Mouse (Mus musculus): ENCODE data around the gene Ptgis.

The Ptgis gene

DNA sequence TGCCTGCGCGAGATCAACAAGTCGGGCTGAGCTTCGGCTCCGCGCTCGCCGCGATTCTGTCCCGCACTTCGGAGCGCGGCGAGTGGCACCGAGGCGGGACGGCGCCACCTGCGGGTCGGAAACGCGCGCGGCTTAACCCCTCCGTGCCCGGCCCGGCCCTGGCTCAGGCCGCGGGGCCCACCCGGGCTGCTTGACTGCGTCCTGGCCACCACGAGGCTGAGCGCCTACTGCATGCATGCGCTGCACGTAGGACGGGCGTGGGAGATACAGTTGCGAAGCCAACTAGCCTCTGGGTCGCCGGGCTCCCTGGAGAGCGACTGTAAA, 50.4 kb downstream of the Ptgis start, which contains the start of gene Kcnb1:
TSS of gene Kcnb1 (minus strand) at position 80 of the 324 bp plus-strand sequence.
- peak; percentile 78 for DNase-seq (ENCODE audit: low spot score)

DNA sequence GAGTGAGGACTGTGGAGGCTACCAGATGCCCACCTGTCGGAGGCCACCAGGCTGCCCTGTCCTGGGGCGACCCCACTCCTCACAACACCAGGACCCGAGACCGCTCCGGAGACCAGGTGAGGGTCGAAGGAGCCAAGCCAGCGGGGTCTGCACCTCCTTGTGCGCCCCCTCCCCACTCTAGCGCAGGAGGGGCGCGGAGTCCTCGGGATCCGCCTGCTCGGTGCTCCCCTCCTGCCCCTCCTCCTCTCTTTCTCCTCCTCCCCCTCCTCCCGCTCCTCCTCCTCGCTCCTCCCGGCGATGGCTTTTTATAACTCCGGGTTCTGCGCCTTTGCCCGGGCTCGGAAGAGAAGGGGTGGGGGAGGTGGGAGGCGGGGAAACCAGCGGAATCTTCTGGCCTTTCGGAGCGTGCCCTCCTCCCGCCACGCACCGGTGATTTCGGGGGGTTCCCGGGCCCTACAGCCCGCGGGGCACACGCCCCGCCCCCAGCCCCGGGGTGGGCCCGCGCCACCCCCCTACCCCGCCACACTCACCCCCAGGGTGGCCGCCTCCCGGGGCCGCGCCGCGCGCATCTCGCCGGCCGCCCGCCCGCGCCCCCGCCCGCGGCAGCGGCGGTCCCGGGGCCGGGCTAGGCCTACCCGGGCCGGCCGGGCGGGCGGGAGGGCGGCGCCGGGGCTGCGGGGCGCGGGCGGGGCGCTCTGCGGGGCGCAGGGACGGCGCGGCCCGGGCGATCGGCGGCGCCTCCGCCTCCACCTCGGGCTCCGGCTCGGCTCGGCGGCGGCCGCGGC, 50.9 kb downstream of the Ptgis start:
- peak; percentile 47 for DNase-seq (ENCODE audit: low spot score)

DNA sequence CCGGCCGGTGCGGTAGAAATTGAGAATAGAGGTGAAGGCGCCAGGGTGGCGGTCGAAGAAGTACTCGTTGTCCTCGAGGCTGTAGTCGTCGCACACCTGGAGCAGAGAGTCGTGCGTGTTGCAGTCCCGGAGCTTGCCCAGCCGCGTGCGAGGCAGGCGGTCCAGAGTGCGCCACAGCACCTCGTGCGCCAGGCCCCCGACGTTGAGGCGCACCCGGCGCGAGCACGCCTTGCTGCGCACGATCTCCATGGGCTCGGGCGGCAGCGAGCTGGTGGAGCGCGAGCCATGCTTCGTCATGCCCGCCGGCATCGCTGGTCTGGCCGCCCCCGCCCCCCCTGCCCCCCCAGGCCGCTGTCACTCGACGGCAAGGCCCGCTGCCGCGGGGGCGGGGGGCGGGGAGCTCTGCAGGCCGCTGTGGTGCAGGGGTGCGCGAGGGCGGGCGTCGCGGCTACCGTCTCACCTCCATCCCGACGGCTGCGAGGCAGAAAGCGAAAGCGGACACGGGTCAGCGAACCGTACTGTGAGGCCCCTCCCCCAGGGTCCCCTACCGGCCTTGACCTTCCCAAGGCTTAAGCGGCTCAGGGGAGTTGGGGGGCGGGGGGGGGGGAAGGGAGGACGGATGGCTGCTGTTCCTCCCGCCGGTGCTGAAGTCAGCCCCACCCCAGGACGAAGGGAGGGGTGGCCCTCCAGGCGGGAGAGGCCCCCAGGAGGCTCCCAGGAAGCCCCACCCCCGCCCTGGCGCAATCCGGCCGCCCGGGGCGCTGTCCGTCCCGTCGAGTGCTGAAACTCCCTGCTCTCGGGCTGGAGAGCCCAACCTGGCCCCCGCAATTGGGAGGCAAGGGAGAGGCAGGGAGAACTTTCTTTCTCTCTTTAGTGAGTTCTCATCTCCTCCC, 51.8 kb downstream of the Ptgis start:
- DNase-seq (ENCODE audit: low spot score) = peak; percentile 36

DNA sequence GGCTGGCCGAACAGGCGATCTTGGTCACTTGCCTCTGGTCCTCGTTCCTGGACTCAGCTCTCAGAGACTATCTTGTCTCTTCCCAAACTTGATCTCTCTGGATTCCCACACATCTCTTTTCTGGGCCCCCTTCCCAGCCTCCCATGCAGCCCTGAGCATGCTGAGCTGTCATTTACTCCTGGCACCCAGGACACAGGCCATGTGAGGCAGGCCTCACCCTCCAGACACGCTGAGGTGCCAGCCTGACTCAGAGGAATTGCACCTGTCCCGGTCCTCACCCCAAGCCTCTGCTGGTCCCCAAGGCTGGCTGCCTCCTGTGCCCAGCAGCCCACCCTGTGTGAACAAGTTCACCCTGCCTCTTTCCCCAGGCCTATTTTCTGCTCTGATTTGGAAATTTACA, 53.3 kb downstream of the Ptgis start:
- DNase-seq (ENCODE audit: low spot score) = no peak

GRCm38 (mm10) chr2:167186544-167186943, 53.9 kb downstream of the Ptgis start:
- no peak for DNase-seq (ENCODE audit: low spot score)

DNA sequence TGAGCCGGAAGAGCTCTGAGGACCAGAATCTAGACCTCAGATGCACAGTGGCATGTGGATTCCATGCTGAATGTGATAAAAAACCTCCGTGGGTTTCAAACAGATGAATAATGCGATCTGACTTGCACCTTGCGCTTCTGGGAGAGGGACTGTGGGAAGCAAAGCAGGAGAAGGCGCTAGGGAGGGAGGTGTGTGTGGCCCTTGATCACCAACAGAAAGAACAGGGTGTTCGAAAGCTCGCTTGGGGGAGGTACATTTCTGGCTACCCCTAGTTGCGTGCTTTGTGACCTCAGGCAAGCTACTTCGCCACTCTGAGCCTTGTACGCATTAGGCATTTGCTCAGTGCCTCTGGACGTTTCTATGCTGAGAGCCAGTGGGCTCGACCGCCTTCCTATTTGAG, 54.4 kb downstream of the Ptgis start:
- DNase-seq (ENCODE audit: low spot score) = no peak

DNA sequence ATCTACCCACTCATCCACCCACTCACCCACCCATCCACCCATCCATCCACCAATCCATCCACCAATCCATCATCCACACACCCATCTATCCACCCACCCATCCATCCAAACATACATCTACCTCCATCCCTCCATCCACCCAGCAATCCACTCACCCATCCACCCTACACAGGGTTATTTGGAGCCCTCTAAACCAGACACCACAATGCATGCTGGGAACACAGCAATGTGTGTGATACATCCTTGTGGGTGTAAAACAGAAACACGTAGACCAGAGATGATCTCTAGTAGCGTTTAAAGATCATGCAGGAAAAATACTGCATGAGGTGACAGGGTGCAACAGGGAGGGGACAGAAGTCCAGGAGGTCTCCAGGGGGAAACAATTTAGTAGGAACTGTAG, 55.0 kb downstream of the Ptgis start:
- DNase-seq (ENCODE audit: low spot score) = no peak

DNA sequence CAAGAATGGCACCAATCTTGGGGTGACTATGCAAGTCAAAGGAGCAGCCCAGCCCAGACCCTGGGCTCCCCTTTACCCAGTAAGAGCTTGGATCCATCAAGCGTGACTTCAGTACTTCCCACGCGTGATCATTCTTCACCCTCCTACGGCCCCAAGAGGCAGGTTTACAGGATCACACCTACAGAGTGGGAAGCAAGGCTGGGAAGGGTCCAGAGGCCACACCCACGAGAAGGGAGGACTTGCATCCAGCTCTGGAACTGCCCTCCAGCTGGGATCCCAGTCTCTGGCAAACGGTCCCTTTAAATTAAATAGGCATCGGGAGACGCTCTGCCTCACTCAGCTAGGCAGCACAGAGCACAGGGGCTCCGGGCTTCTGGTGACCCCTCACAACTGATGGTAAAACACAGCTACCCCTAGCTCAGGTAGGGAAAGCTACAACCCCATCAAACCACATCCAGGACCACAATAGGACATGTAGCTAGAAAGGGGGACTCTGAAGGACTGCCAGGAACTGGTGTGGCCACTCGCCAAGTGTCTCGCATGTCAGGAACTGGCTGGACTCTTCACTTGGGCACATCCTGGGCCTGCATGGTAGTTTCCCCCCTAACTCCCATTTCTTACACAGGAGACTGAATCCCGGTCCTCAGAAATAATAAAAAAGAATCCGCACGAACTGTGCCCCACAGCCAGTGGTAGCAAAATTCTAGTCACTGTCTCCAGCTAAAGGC, 58.6 kb downstream of the Ptgis start:
- DNase-seq (ENCODE audit: low spot score) = no peak

- DNase-seq (ENCODE audit: low spot score) = no peak
Observed at GRCm38 (mm10) chr2:167181096-167181495, 59.3 kb downstream of the Ptgis start.

GRCm38 (mm10) chr2:167179301-167179700, 61.1 kb downstream of the Ptgis start:
- no peak for DNase-seq (ENCODE audit: low spot score)

DNA sequence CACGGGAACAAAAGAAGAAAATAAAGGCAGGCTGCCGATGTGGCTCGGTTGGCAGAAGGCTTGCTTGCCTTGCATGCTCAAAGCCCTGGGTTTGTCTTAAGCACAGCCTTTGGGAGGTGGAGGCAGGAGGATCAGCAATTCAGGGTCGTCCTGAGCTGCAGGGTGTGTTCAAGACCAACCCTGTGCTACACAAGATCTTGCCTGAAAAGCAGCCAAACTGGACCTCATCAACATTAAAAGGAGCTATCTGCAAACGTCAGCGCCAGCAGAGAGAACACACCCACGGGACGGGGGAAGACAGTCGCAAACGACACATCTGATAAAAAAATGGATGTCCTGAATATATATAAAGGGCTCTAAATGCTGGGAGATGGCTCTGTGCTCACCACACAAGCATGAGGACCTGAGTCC, 63.2 kb downstream of the Ptgis start:
- peak; percentile 23 for DNase-seq (ENCODE audit: low spot score)

GRCm38 (mm10) chr2:167175284-167175683, 65.1 kb downstream of the Ptgis start:
- DNase-seq (ENCODE audit: low spot score) = no peak

DNA sequence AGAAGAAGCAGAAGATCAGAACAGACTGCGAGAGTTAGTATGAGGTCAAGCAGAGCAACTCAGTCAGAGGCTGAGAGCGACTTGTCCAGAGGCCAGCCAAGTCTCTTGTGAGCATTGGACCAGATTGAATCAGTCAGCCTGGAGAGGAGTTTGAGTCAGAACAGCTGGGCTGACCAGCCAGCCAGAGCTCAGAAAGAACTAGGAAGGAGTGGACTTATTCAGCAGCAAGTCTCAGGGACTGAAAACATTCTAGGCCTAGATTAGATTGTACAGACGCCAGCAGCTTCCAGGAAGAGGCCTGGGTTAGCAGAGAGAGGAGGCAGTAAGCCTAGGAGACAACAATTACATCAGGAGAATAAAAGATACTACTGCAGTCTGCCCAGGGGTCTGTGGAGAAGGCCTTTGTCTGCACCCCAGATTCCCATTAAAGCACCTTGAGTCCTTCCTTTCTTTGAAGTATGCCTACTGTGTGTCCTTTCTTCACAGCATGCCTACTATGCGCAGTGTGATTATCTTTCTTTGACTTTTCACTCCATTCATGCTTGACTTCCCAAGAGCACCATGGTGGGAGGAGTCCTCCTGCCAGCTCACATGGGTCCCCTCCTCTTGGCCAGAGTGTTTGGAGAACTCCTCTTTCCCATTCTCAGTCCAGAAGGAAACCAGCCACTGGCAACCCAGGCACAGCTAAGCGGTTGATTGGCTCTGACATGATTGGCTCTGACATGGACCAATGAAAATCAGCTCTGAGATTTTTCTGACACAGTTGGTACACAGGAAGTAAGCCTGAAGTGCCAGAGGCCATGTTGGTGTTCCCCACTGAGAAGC, 67.1 kb downstream of the Ptgis start:
- DNase-seq (ENCODE audit: low spot score) = no peak

- no peak for DNase-seq (ENCODE audit: low spot score)
Observed at GRCm38 (mm10) chr2:167167515-167168212, 72.7 kb downstream of the Ptgis start.

DNA sequence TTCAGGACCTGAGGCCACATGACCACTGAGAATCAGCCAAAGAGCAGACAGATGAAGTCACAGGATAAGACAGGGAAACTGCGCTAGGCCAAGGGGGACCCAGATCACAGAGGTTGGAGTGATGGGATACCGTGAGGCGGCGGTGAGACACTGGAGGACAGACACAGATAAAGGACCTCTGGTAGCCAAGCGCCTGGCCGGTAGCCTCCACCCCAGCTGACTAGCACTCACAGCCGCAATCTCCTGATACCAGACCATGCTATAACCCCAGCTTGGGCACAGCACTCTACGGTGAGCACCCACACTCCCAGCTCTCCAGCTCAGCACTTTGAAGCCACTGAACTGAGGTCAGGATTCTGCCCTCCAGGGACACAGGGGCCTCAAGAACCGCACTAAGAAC, 76.8 kb downstream of the Ptgis start:
- DNase-seq (ENCODE audit: low spot score) = no peak

GRCm38 (mm10) chr2:167163134-167163533, 77.3 kb downstream of the Ptgis start:
- DNase-seq (ENCODE audit: low spot score) = no peak

- no peak for DNase-seq (ENCODE audit: low spot score)
Observed at GRCm38 (mm10) chr2:167162516-167163021, 77.8 kb downstream of the Ptgis start.

DNA sequence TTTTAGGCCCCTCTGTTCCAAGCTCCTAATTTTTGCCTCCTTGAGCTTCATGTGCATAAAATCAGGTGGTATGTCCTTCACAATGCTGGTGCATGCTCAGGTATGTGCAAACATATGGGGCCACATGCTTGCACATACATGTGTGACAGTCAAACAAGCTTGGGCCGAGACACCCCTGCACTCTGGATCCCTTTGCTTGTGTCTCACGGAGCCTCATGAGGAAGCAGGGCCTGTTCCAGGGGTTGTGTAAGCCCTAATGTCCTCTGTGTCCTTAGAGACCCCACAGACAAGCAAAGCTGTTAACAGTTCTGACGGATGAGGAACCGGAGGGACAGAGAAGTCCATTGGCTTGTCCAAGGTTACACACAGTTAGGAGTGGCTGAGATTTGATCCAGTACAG, 80.7 kb downstream of the Ptgis start:
- no peak for DNase-seq (ENCODE audit: low spot score)

DNA sequence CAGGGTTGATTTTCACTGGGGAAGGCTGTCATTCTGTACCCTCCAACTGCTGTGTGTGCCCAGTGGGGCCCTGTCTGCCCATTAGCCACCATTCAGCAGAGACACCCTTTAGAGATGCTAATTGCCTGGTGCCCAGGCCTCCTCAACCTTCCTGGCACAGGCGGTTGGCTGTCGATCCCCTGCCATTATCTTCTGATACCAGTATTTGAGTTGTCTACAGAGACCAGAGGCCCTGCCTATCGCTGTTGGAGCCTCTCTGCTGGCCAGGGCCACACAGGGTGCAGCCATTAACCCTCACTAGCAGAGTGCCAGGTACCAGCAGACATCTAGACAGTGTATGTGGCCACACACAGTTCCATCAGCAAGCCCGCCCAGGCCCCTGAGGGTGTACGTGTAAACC, 81.6 kb downstream of the Ptgis start:
- DNase-seq (ENCODE audit: low spot score) = no peak

DNA sequence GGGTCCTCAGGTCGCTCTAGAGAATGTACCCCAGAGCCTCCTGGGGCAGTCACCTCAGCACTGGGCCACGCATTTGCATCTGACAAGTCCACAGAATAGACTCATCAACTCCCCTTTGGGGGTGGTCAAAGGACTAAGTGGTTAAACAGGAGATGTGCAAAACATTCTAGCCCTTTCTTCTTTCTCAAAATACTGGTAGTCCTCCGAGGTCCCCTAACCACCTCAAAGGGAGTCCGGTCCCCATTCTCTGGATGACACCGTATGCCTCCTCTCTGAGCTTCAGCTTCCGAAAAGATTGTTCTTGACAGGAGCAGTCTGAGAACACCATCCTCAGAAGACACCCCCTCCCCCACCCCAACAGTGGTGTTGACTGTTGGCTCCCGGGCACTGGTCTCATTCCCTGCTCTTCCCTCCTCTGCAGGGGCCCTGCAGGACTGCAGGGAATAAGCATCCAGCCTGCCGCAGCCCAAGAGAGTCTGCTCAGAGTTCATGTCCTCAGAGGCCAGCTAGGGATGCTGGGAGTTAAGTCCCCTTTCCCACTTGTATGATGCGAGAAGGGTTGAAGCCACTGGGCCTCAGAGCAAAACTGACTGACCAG, 84.2 kb downstream of the Ptgis start:
- DNase-seq (ENCODE audit: low spot score) = no peak

Measured in layer of hippocampus, adult 11-12 months (tissue).